Mouse (Mus musculus) midbrain, embryonic 15.5 days (tissue): ENCODE measurements around the gene Nkx2-3. TPM values are rescaled to one million over a fixed set of nuclear protein-coding genes. Genes with fewer than 3 reads are reported as not detected.

Experiments
- ATAC-seq: fragments of 200-750 bp; cut with Nextera tagmentation; replicated peaks from 2 replicates; pipeline ENCODE4 v1.8.0; 2017; ENCODE audit warnings: moderate TSS enrichment
- H3K27ac ChIP-seq: fragments of 300-500 bp; sonication (generic); 2 replicates; pipeline ENCODE4 v1.5.1; 2015; ENCODE audit warnings: mild to moderate bottlenecking, inconsistent platforms
- H3K27me3 ChIP-seq: fragments of 300-500 bp; sonication (generic); replicated peaks from 2 replicates; pipeline ENCODE4 v1.6.1; 2015; ENCODE audit warnings: inconsistent platforms
- H3K36me3 ChIP-seq: fragments of 300-500 bp; sonication (generic); replicated peaks from 2 replicates; pipeline ENCODE4 v1.6.1; 2015; ENCODE audit warnings: inconsistent platforms
- H3K4me1 ChIP-seq: fragments of 300-500 bp; sonication (generic); 2 replicates; pipeline ENCODE4 v1.6.1; 2015; ENCODE audit warnings: inconsistent platforms
- H3K4me2 ChIP-seq: fragments of 300-500 bp; sonication (generic); 2 replicates; pipeline ENCODE4 v1.6.1; 2015; ENCODE audit warnings: inconsistent platforms, mild to moderate bottlenecking, moderate library complexity
- H3K4me3 ChIP-seq: fragments of 300-500 bp; sonication (generic); 2 replicates; pipeline ENCODE4 v1.5.1; 2015; ENCODE audit warnings: mild to moderate bottlenecking, inconsistent platforms
- H3K9ac ChIP-seq: fragments of 300-500 bp; sonication (generic); 2 replicates; pipeline ENCODE4 v1.6.1; 2015; ENCODE audit warnings: mild to moderate bottlenecking, inconsistent platforms
- H3K9me3 ChIP-seq: fragments of 300-500 bp; sonication (generic); 2 replicates; pipeline ENCODE4 v1.6.1; 2016; ENCODE audit warnings: inconsistent platforms
- WGBS: fragments of 180-500 bp; shearing (Covaris S2); methylation state at CpG from one replicate; pipeline ENCODE4 v1.1.7; 2015; ENCODE audit warnings: mixed read lengths; 5-methylcytosine and 5-hydroxymethylcytosine counted together
- polyA plus RNA-seq: library from polyadenylated mRNA; unstranded; fragments of >200 nt; fragmentation: Nextera tagmentation; extraction: Ambion mirVana; gene quantifications from 2 replicates; pipeline ENCODE4 v1.2.1, GENCODE M21; 2015

The Nkx2-3 gene
- polyA plus RNA-seq, 1 experiment from 2014 or later = 0.40 TPM

DNA sequence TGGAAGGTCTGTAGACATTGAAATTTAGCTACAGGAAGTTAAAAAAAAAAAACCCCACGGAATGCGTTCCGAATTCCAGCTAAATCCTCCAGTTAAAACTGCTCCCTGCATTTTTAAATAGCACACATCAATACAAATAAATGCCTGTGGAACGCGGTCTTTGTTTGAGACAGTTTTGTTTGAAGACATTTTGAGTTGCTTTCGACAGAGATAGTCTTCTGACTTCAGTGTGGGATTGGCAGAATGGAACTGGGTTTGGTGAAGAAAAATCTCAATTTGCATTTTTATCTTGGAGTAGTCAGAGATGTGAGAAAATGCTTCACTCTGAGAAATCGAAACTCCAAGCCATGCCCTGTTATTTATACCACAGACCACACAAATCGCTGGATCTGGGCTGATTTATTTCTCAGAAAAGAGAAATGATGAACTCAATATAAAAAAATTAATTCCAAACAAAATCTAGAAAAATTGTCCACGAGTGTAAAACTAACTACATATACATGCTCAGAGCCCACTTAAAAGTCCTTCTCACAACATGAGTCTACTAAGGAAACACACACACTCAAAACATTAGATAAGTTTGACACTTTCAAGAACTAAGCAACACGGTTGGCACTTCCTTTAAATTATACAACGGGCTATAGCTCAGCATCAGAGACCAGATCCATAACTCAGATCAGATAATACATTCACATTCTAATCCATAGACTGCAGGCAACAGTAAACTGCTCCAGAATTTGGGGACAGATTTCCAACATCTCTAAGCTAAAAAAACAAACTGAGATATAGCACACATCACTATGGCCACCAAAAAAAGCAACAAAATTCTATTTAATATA lies 4.1 kb upstream of the Nkx2-3 start:
- Histone ChIP-seq H3K4me2 (no peak overlapping the region), H3K4me1 (no peaks in the 10 kb centered on the region), H3K9me3 (no peaks in the 10 kb centered on the region), H3K4me3 (no peak overlapping the region), H3K36me3 (no peaks in the 10 kb centered on the region), H3K9ac (no peak overlapping the region), H3K27ac (no peak overlapping the region), H3K27me3 (peaks cover 88% of the 10 kb centered on the region)
- ATAC-seq = no peak
- 2% methylated on average over 11 of the region's 11 CpGs for WGBS

- WGBS = 8% methylated on average over 8 of the region's 8 CpGs
- Histone ChIP-seq H3K4me3 (no peak overlapping the region), H3K36me3 (no peaks in the 10 kb centered on the region), H3K4me1 (no peaks in the 10 kb centered on the region), H3K4me2 (no peak overlapping the region), H3K9me3 (no peaks in the 10 kb centered on the region), H3K9ac (no peak overlapping the region), H3K27me3 (peaks cover 82% of the 10 kb centered on the region), H3K27ac (no peak overlapping the region)
- ATAC-seq = no peak
These were observed 3.2 kb upstream of the Nkx2-3 start for GRCm38 (mm10) chr19:43608711-43609457.

- no peak overlapping the region for H3K27ac ChIP-seq
These were observed 2.4 kb upstream of the Nkx2-3 start for GRCm38 (mm10) chr19:43609458-43610330.

GRCm38 (mm10) chr19:43610341-43610848 lies 1.7 kb upstream of the Nkx2-3 start:
- Histone ChIP-seq H3K27me3 (peaks cover 74% of the 10 kb centered on the region), H3K27ac (no peak overlapping the region), H3K9ac (no peak overlapping the region), H3K9me3 (no peaks in the 10 kb centered on the region), H3K4me1 (peaks cover 13% of the 10 kb centered on the region), H3K4me2 (no peak overlapping the region), H3K36me3 (no peaks in the 10 kb centered on the region), H3K4me3 (no peak overlapping the region)
- no peak for ATAC-seq
- under 1% methylated on average over 32 of the region's 32 CpGs for WGBS

More at GRCm38 (mm10) chr19:43609458-43610330, 2.4 kb upstream of the Nkx2-3 start:
- H3K9me3 ChIP-seq = no peaks in the 10 kb centered on the region
- 2% methylated on average over 25 of the region's 25 CpGs for WGBS
- no peak overlapping the region for H3K4me2 ChIP-seq
- H3K27me3 ChIP-seq = peaks cover 80% of the 10 kb centered on the region
- ATAC-seq = no peak
- H3K4me1 ChIP-seq = peaks cover 7% of the 10 kb centered on the region
- no peaks in the 10 kb centered on the region for H3K36me3 ChIP-seq
- H3K9ac ChIP-seq = no peak overlapping the region
- no peak overlapping the region for H3K4me3 ChIP-seq

GRCm38 (mm10) chr19:43611110-43611509 lies 1.0 kb upstream of the Nkx2-3 start:
- H3K27ac ChIP-seq = no peak overlapping the region
- 9% methylated on average over 8 of the region's 8 CpGs for WGBS
- ATAC-seq = no peak
- H3K4me2 ChIP-seq = no peak overlapping the region
- H3K9me3 ChIP-seq = no peaks in the 10 kb centered on the region
- H3K4me1 ChIP-seq = peaks cover 17% of the 10 kb centered on the region
- H3K36me3 ChIP-seq = no peaks in the 10 kb centered on the region
- no peak overlapping the region for H3K4me3 ChIP-seq
- H3K27me3 ChIP-seq = peaks cover 72% of the 10 kb centered on the region
- H3K9ac ChIP-seq = no peak overlapping the region

- no peak overlapping the region for H3K27ac ChIP-seq
- no peak overlapping the region for H3K9ac ChIP-seq
- no peak for ATAC-seq
- 5% methylated on average over 12 of the region's 12 CpGs for WGBS
- no peaks in the 10 kb centered on the region for H3K9me3 ChIP-seq
- no peaks in the 10 kb centered on the region for H3K36me3 ChIP-seq
- peaks cover 21% of the 10 kb centered on the region for H3K4me1 ChIP-seq
- peaks cover 72% of the 10 kb centered on the region for H3K27me3 ChIP-seq
- no peak overlapping the region for H3K4me2 ChIP-seq
- H3K4me3 ChIP-seq = no peak overlapping the region
These were observed 564 bp upstream of the Nkx2-3 start for GRCm38 (mm10) chr19:43611561-43611960.

DNA sequence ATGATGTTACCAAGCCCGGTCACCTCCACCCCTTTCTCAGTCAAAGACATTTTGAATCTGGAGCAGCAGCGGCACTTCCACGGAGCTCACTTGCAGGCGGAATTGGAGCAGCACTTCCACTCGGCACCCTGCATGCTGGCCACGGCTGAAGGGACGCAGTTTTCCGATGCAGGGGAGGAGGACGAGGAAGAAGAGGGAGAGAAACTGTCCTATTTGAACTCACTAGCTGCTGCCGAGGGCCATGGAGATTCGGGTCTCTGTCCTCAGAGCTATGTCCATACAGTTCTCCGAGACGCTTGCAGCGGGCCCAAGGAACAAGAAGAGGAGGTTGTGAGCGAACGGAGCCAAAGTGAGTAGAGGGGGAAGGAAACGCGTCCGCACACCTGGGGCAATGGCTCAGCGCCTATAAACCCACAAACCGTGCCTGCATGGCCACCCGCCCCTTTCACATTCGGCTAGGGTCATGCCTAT lies 411 bp downstream of the Nkx2-3 start:
- Histone ChIP-seq H3K9me3 (no peaks in the 10 kb centered on the region), H3K4me1 (peaks cover 26% of the 10 kb centered on the region), H3K4me3 (peak overlapping the region; percentile 0; the same call in 1 of the 2 replicates), H3K27me3 (peaks cover 71% of the 10 kb centered on the region), H3K36me3 (no peaks in the 10 kb centered on the region), H3K4me2 (peak overlapping the region; percentile 16; the same call in 1 of the 2 replicates), H3K9ac (no peak overlapping the region), H3K27ac (no peak overlapping the region)
- WGBS = under 1% methylated on average over 23 of the region's 23 CpGs
- ATAC-seq = no peak

DNA sequence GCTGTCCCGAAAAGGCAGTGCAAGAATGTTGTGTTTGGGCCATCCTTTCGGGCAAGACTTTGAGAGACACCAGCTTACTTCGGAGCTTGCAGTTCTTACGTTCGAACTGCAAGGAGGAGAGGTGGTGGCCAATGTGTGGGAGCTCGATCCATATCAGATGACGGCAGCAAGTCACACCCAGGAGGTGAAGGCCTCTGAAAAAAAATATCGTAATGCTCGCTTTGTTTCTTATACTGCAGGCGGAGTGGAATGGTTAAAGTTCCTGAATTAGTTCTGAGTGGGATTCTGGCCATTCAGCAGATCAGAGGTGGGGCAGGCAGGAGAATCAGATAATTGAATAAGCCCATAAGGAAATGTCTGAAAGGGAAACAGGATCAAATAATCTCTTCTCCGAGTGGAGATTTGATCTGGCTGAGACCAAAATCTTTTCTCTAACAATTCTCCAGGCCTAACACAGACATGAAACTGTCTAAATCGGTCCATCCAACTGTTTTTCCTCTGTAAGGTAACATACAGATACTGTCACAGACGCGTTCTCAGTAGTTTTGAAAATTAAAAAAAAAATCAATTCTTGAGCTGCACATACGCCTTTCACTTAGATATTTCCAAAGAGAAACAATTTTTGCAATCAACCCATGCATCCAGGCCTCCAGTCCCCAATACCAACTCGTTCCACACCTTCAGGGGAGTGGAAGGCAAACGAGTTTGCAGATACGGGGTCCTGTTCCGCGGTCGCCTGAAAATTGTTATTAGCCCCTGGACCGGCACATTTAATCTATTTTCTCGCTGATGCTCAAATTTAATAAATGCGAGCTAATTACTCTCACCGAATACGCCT lies 1.4 kb downstream of the Nkx2-3 start:
- Histone ChIP-seq H3K4me2 (peak overlapping the region; percentile 54), H3K9ac (no peak overlapping the region), H3K27me3 (peaks cover 75% of the 10 kb centered on the region), H3K9me3 (no peaks in the 10 kb centered on the region), H3K4me3 (0 out of 2 replicates have a peak overlapping the region, but pooled peaks have one; percentile 0), H3K36me3 (no peaks in the 10 kb centered on the region), H3K27ac (no peak overlapping the region), H3K4me1 (peaks cover 26% of the 10 kb centered on the region)
- WGBS = 2% methylated on average over 26 of the region's 26 CpGs
- ATAC-seq = no peak

- H3K4me1 ChIP-seq = peaks cover 26% of the 10 kb centered on the region
- WGBS = under 1% methylated on average over 87 of the region's 92 CpGs
- H3K4me2 ChIP-seq = peak overlapping the region; percentile 54
- peak; percentile 21; the same call in 1 of the 2 replicates for ATAC-seq
- H3K4me3 ChIP-seq = peak overlapping the region; percentile 32
- H3K9ac ChIP-seq = peak overlapping the region; percentile 9; the same call in 1 of the 2 replicates
- H3K27ac ChIP-seq = no peak overlapping the region
- H3K36me3 ChIP-seq = no peaks in the 10 kb centered on the region
- peaks cover 79% of the 10 kb centered on the region for H3K27me3 ChIP-seq
- no peaks in the 10 kb centered on the region for H3K9me3 ChIP-seq
These were observed 2.4 kb downstream of the Nkx2-3 start for GRCm38 (mm10) chr19:43614341-43615073.

DNA sequence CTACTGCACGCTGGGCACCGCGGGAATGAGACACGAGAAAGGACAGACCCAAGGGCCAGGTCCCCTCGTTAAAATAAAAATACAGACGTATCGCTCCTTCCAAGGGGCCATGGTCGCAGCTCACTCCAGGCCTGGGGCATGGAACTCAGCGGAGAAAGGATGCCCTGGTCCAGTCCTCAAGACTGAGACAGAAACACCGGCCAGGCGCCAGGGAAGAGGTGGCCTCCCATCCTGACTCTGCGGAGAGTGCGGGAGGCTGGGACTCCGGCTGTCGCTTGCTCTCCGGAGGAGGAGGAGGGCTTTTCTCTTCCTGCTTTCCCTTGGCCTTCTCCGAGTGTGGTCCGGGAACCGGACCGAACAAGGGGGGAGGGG lies 2.9 kb downstream of the Nkx2-3 start:
- no peak for ATAC-seq
- H3K36me3 ChIP-seq = no peaks in the 10 kb centered on the region
- no peak overlapping the region for H3K27ac ChIP-seq
- no peak overlapping the region; the same call in 1 of the 2 replicates for H3K9ac ChIP-seq
- H3K27me3 ChIP-seq = peaks cover 80% of the 10 kb centered on the region
- no peaks in the 10 kb centered on the region for H3K9me3 ChIP-seq
- H3K4me1 ChIP-seq = peaks cover 26% of the 10 kb centered on the region
- peak overlapping the region; percentile 32 for H3K4me3 ChIP-seq
- 1% methylated on average over 20 of the region's 20 CpGs for WGBS
- H3K4me2 ChIP-seq = peak overlapping the region; percentile 54
